Mouse (Mus musculus): Measurements from ENCODE around the gene Bcat1. TPM values are rescaled to one million over a fixed set of nuclear protein-coding genes. Genes with fewer than 3 reads are reported as not detected.
A peak's percentile ranks its signal among the peaks of the same experiment; 100 is the strongest.
"Not testable (repeated sequence)": the region's sequence is repeated elsewhere in the genome, so short reads cannot be mapped to it uniquely, and the experiment has no call there.

Gene Bcat1
- total RNA-seq, 1 experiment from 2014 or later = 2.7 TPM

GRCm38 (mm10) chr6:145094431-145094830 is 18.4 kb upstream of the Bcat1 start:
- no peak for ATAC-seq (replicated peaks; ENCODE audit: low read depth, poor library complexity, severe bottlenecking)

- ATAC-seq (replicated peaks; ENCODE audit: low read depth, poor library complexity, severe bottlenecking) = not testable (repeated sequence)
These were observed 17.1 kb upstream of the Bcat1 start for GRCm38 (mm10) chr6:145093038-145093622.

GRCm38 (mm10) chr6:145091998-145092397 is 16.0 kb upstream of the Bcat1 start:
- ATAC-seq (replicated peaks; ENCODE audit: low read depth, poor library complexity, severe bottlenecking) = no peak

- no peak; the same call in 1 of the 2 replicates for ATAC-seq (replicated peaks; ENCODE audit: low read depth, poor library complexity, severe bottlenecking)
These were observed 14.9 kb upstream of the Bcat1 start for GRCm38 (mm10) chr6:145090928-145091327.

- peak; percentile 31; the same call in 1 of the 2 replicates for ATAC-seq (replicated peaks; ENCODE audit: low read depth, poor library complexity, severe bottlenecking)
These were observed 14.3 kb upstream of the Bcat1 start for GRCm38 (mm10) chr6:145090201-145090863.

- peak; percentile 86 for ATAC-seq (replicated peaks; ENCODE audit: low read depth, poor library complexity, severe bottlenecking)
These were observed 13.4 kb upstream of the Bcat1 start for GRCm38 (mm10) chr6:145089373-145089772.

GRCm38 (mm10) chr6:145088451-145089113 is 12.6 kb upstream of the Bcat1 start:
- no peak for ATAC-seq (replicated peaks; ENCODE audit: low read depth, poor library complexity, severe bottlenecking)

GRCm38 (mm10) chr6:145084343-145085117 is 8.5 kb upstream of the Bcat1 start:
- ATAC-seq (replicated peaks; ENCODE audit: low read depth, poor library complexity, severe bottlenecking) = no peak

GRCm38 (mm10) chr6:145081721-145082120 is 5.7 kb upstream of the Bcat1 start:
- ATAC-seq (replicated peaks; ENCODE audit: low read depth, poor library complexity, severe bottlenecking) = no peak

- no peak for ATAC-seq (replicated peaks; ENCODE audit: low read depth, poor library complexity, severe bottlenecking)
These were observed 3.2 kb upstream of the Bcat1 start for GRCm38 (mm10) chr6:145079087-145079759.

- ATAC-seq (replicated peaks; ENCODE audit: low read depth, poor library complexity, severe bottlenecking) = no peak
These were observed 302 bp upstream of the Bcat1 start for GRCm38 (mm10) chr6:145076286-145076685.

GRCm38 (mm10) chr6:145075088-145075547 is 866 bp downstream of the Bcat1 start:
- ATAC-seq (replicated peaks; ENCODE audit: low read depth, poor library complexity, severe bottlenecking) = peak; percentile 74

- no peak for ATAC-seq (replicated peaks; ENCODE audit: low read depth, poor library complexity, severe bottlenecking)
These were observed 1.5 kb downstream of the Bcat1 start for GRCm38 (mm10) chr6:145074461-145074860.

GRCm38 (mm10) chr6:145069921-145070320 is 6.1 kb downstream of the Bcat1 start:
- ATAC-seq (replicated peaks; ENCODE audit: low read depth, poor library complexity, severe bottlenecking) = peak; percentile 65; the same call in 1 of the 2 replicates

- peak; percentile 89 for ATAC-seq (replicated peaks; ENCODE audit: low read depth, poor library complexity, severe bottlenecking)
These were observed 6.6 kb downstream of the Bcat1 start for GRCm38 (mm10) chr6:145069397-145069796.

- ATAC-seq (replicated peaks; ENCODE audit: low read depth, poor library complexity, severe bottlenecking) = no peak
These were observed 8.3 kb downstream of the Bcat1 start for GRCm38 (mm10) chr6:145067679-145068078.

- no peak for ATAC-seq (replicated peaks; ENCODE audit: low read depth, poor library complexity, severe bottlenecking)
These were observed 9.6 kb downstream of the Bcat1 start for GRCm38 (mm10) chr6:145066416-145066815.

GRCm38 (mm10) chr6:145065301-145065845 is 10.6 kb downstream of the Bcat1 start:
- no peak for ATAC-seq (replicated peaks; ENCODE audit: low read depth, poor library complexity, severe bottlenecking)

- no peak for ATAC-seq (replicated peaks; ENCODE audit: low read depth, poor library complexity, severe bottlenecking)
These were observed 11.9 kb downstream of the Bcat1 start for GRCm38 (mm10) chr6:145064104-145064503.

Measured in common myeloid progenitor, adult 5-6 weeks (primary cell).